Mouse (Mus musculus) neural tube, embryonic 12.5 days (tissue): Measurements from ENCODE around the gene Smarcd2. TPM values are rescaled to one million over a fixed set of nuclear protein-coding genes. Genes with fewer than 3 reads are reported as not detected.
"Not testable (repeated sequence)": the region's sequence is repeated elsewhere in the genome, so short reads cannot be mapped to it uniquely, and the experiment has no call there.

Source experiments
- ATAC-seq: fragments of 200-750 bp; cut with Nextera tagmentation; 2 replicates; pipeline ENCODE4 v1.8.0; 2017; ENCODE audit warnings: low read depth, mild to moderate bottlenecking, moderate TSS enrichment, moderate library complexity; ENCODE audit not compliant: low FRiP score
- H3K27ac ChIP-seq: fragments of 300-500 bp; sonication (generic); 2 replicates; pipeline ENCODE4 v1.5.1; 2016
- H3K27me3 ChIP-seq: fragments of 300-500 bp; sonication (generic); replicated peaks from 2 replicates; pipeline ENCODE4 v1.6.1; 2016; ENCODE audit warnings: mild to moderate bottlenecking
- H3K36me3 ChIP-seq: fragments of 300-500 bp; sonication (generic); 2 replicates; pipeline ENCODE4 v1.6.1; 2016; ENCODE audit warnings: mild to moderate bottlenecking
- H3K4me1 ChIP-seq: fragments of 300-500 bp; sonication (generic); 2 replicates; pipeline ENCODE4 v1.6.1; 2016
- H3K4me2 ChIP-seq: fragments of 300-500 bp; sonication (generic); replicated peaks from 2 replicates; pipeline ENCODE4 v1.6.1; 2016; ENCODE audit warnings: mild to moderate bottlenecking
- H3K4me3 ChIP-seq: fragments of 300-500 bp; sonication (generic); 2 replicates; pipeline ENCODE4 v1.5.1; 2016
- H3K9ac ChIP-seq: fragments of 300-500 bp; sonication (generic); 2 replicates; pipeline ENCODE4 v1.6.1; 2016; ENCODE audit warnings: mild to moderate bottlenecking
- H3K9me3 ChIP-seq: fragments of 300-500 bp; sonication (generic); 2 replicates; pipeline ENCODE4 v1.6.1; 2016; ENCODE audit warnings: mild to moderate bottlenecking
- WGBS: fragments of 180-500 bp; shearing (Covaris S2); methylation state at CpG from one replicate; pipeline ENCODE4 v1.1.7; 2016; 5-methylcytosine and 5-hydroxymethylcytosine counted together
- polyA plus RNA-seq: library from polyadenylated mRNA; unstranded; fragments of >200 nt; fragmentation: Nextera tagmentation; extraction: Ambion mirVana; gene quantifications from 2 replicates; pipeline ENCODE4 v1.2.1, GENCODE M21; 2016

Smarcd2 gene
- polyA plus RNA-seq, 1 experiment from 2014 or later, result 40.7 TPM

DNA sequence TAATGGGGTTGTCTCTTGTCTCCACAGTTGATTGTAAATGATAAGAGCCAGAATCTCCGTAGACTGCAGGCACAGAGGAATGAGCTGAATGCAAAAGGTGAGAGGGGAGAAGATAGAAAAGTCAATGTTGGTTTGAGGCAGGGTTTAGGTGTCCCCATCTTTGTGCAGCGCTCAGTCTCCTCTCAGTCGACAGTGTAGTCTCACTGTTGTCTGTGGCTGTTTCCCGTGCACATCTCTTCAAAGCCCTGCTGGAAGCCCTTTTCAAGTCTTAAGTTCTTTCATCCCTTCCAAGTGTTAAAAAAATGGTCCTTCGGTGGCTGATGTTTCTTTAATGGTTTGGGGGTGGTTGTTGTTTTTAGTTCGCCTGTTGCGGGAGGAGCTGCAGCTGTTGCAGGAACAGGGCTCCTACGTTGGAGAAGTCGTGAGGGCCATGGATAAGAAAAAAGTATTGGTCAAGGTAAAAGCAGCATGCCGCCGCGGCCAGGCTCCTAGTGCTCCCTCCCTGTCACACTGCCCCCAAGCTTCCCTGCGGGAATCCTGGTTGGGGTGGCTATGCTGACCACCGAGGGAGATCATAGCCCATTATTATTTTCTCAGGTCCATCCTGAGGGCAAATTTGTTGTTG is 11.8 kb downstream of the Smarcd2 start:
- no peak overlapping the region for H3K27ac ChIP-seq
- no peak overlapping the region for H3K4me2 ChIP-seq
- peaks cover 11% of the 10 kb centered on the region for H3K4me1 ChIP-seq
- H3K9ac ChIP-seq, result no peak overlapping the region
- no peak overlapping the region for H3K4me3 ChIP-seq
- H3K9me3 ChIP-seq, result no peaks in the 10 kb centered on the region
- H3K36me3 ChIP-seq, result peaks cover 76% of the 10 kb centered on the region
- ATAC-seq, result no peak
- no peaks in the 10 kb centered on the region for H3K27me3 ChIP-seq
- WGBS, result 84% methylated on average over 14 of the region's 14 CpGs

DNA sequence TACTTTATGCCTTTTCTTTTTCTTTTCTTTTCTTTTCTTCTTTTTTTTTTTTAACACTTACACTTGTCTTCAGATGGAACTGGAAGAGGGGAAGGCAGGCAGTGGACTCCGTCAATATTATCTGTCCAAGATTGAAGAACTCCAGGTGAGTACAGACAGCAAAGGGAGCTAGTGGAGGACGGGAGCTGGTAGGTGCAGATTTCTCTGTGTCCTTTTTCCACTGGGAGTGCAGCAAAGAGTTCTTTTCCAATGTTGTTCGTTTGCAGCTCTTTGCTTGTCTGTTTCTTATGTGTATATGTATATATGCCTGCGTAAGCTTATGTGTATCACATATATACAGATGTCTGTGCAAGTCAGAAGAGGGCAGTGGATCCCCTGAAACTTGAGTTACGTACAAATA is 16.0 kb downstream of the Smarcd2 start:
- WGBS, result 74% methylated on average over 5 of the region's 5 CpGs
- Histone ChIP-seq H3K36me3 (peaks cover 54% of the 10 kb centered on the region), H3K9ac (0 out of 2 replicates have a peak overlapping the region, but pooled peaks have one; percentile 38), H3K27ac (no peak overlapping the region), H3K9me3 (no peaks in the 10 kb centered on the region), H3K27me3 (no peaks in the 10 kb centered on the region), H3K4me3 (peak overlapping the region; percentile 82), H3K4me1 (peaks cover 20% of the 10 kb centered on the region), H3K4me2 (peak overlapping the region; percentile 96)
- ATAC-seq, result no peak

DNA sequence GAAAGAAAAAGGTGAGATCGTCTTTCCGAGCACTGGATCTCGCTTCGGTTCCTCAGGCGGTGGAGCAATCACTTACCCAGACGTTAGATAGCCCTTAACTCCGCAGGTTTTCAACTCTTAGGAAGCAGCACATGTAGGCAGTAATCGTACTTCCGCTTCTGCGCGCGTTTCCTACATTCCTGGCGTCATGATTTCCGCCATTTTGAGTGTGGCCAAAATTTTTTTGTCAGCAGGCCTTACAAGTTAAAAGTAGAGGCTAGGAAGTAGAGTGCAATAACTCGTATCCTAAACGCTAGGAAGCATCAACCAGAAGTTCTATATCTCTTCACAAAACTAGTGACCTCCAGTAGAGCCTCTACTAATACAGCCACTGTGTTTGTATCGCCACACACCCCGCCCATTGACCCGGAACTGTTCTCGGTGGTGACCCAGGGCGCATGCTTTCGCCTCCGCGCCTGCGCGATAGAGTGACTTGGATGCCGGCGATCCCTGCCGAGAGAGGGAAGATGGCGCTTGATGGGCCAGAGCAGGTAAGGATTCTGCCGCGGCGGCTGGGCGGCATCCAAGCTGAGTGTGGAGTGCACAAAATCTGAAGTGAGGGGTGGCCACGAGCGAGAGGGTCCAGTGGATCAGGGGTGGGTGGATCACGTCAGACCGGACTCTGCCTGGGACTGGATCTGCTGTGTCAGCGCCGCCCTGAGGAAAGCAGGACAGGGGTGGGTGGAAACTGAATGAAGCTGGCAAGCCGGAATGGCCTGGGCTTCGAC is 16.9 kb downstream of the Smarcd2 start, which contains the start of the genes Ftsj3 and Psmc5:
Gene Ftsj3 (minus strand): TSS at position 395 of the 767 bp plus-strand sequence.
Gene Psmc5 (plus strand): TSS at position 470 of the 767 bp plus-strand sequence.
- peak within 1 kb of the TSS; percentile 96 for H3K4me2 ChIP-seq
- H3K9ac ChIP-seq, result peak within 1 kb of the TSS; percentile 75
- no peaks in the 10 kb centered on the region for H3K27me3 ChIP-seq
- peaks cover 20% of the 10 kb centered on the region for H3K4me1 ChIP-seq
- WGBS, result under 1% methylated on average over 42 of the region's 42 CpGs
- peaks cover 54% of the 10 kb centered on the region for H3K36me3 ChIP-seq
- peak within 1 kb of the TSS; percentile 82 for H3K4me3 ChIP-seq
- ATAC-seq, result peak; percentile 95
- H3K9me3 ChIP-seq, result no peaks in the 10 kb centered on the region
- H3K27ac ChIP-seq, result peak within 1 kb of the TSS; percentile 50; the same call in 1 of the 2 replicates

DNA sequence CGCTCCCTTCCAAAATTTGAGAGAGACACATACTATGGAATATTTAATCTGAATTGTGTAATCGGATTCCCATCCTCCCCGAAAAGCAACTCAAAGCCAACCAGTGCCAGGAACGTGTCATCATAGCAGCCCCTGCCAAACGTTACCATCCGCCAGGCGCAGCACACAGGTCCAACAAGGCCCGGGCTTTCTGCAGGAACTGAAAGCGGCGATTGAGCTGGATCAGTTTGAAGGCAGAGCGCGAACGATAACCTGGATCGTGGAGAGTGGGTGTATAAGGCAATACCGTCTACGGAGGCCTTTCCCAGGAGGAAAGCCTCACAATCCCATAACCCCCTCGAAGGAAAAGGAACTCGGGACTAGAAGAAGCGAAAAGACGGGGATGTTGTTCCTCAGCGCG is 17.6 kb downstream of the Smarcd2 start:
- peak overlapping the region; percentile 96 for H3K4me2 ChIP-seq
- no peaks in the 10 kb centered on the region for H3K27me3 ChIP-seq
- peak overlapping the region; percentile 82 for H3K4me3 ChIP-seq
- WGBS, result 4% methylated on average over 22 of the region's 22 CpGs
- peaks cover 20% of the 10 kb centered on the region for H3K4me1 ChIP-seq
- no peak for ATAC-seq
- H3K27ac ChIP-seq, result no peak overlapping the region
- H3K36me3 ChIP-seq, result peaks cover 56% of the 10 kb centered on the region
- peak overlapping the region; percentile 75 for H3K9ac ChIP-seq
- no peaks in the 10 kb centered on the region for H3K9me3 ChIP-seq

DNA sequence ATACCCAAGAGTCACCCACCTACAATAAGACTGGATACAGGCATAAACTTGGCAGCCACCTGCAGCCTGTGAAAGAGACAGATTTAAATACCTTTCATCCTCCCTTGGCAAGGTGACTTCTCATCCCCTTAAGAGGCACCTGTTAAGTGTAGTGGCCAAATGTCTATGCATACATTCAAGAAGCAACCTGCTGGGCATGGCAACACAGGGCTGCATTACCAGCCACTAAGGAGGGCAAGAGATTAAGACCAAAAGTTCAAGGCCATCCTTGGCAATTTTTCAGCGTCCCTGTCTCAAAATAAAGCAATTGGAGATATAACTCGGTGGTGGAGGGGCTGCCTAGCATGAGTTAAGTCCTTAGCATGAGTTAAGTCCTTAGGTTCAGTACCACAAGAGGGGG is 18.0 kb downstream of the Smarcd2 start:
- WGBS, result 19% methylated on average over 2 of the region's 2 CpGs
- H3K4me2 ChIP-seq, result peak overlapping the region; percentile 96

DNA sequence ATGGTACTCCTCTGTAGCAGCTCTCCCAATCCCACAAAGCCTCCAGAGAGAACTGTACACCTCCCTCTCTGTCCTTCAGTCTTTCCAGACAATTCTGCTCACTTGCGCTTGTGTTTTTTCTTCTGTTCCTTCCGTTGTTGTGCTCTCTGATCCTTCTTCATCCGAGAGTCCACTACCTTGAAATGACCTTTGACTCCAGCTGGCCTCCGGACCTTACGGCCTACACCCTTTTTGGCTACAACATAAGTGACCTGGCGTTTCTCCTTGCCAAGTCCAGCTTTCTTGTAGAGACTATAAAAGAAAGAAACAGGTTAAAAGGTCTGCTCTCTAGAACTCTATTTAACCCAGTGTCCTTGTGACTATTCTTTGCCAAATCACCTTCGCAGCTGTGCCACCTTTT is 23.4 kb downstream of the Smarcd2 start:
- no peak overlapping the region for H3K9ac ChIP-seq
- 90% methylated on average over 7 of the region's 7 CpGs for WGBS
- no peak for ATAC-seq
- H3K4me3 ChIP-seq, result no peak overlapping the region
- no peaks in the 10 kb centered on the region for H3K27me3 ChIP-seq
- peaks cover 90% of the 10 kb centered on the region for H3K36me3 ChIP-seq
- peaks cover 3% of the 10 kb centered on the region; the same call in 1 of the 2 replicates for H3K9me3 ChIP-seq
- H3K27ac ChIP-seq, result no peak overlapping the region
- H3K4me2 ChIP-seq, result no peak overlapping the region
- H3K4me1 ChIP-seq, result no peaks in the 10 kb centered on the region

More for the DNA sequence above, 18.0 kb downstream of the Smarcd2 start:
- Histone ChIP-seq H3K4me1 (peaks cover 20% of the 10 kb centered on the region), H3K9ac (peak overlapping the region; percentile 75), H3K27ac (no peak overlapping the region), H3K9me3 (no peaks in the 10 kb centered on the region), H3K36me3 (peaks cover 60% of the 10 kb centered on the region), H3K4me3 (peak overlapping the region; percentile 82), H3K27me3 (no peaks in the 10 kb centered on the region)
- ATAC-seq, result no peak

DNA sequence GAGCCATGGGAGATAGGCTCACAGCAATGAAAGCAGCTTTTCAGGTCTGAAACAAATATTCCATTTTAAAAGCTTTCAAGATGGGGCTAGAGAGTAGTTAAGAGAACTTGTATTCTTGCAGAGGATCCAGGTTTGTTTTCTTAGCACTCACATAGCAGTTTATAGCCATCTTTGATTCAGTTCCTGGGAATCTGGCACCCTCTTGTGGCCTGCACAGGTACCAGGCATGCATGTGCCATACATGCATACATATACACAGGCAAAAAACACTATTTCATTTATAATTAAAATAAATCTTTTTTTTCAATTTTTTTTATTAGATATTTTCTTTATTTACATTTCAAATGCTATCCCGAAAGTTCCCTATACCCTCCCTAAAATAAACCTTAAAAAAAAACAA is 25.9 kb downstream of the Smarcd2 start:
- Histone ChIP-seq H3K27ac (no peak overlapping the region), H3K4me2 (no peak overlapping the region), H3K4me1 (no peaks in the 10 kb centered on the region), H3K9me3 (peaks cover 3% of the 10 kb centered on the region; the same call in 1 of the 2 replicates), H3K9ac (no peak overlapping the region), H3K27me3 (no peaks in the 10 kb centered on the region), H3K4me3 (no peak overlapping the region), H3K36me3 (peaks cover 96% of the 10 kb centered on the region)
- WGBS, result 96% methylated on average over 1 of the region's 1 CpGs
- no peak for ATAC-seq

DNA sequence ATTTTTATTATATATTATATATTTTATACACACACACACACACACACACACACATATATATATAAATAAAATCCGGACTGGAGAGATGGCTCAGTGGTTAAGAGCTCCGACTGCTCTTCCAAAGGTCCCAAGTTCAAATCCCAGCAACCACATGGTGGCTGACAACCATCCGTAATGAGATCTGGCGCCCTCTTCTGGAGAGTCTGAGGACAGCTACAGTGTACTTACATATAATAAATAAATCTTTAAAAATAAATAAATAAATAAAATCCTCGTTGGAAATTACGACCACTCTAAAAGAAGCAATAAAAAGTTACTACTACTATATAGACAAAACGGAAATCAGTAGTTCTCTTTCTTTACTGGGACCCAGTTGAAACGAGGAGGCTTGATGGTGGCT is 38.8 kb downstream of the Smarcd2 start:
- not testable (repeated sequence) for H3K9ac ChIP-seq, H3K4me3 ChIP-seq, H3K27ac ChIP-seq, H3K9me3 ChIP-seq, ATAC-seq, H3K4me1 ChIP-seq, H3K27me3 ChIP-seq, H3K4me2 ChIP-seq
- WGBS, result 82% methylated on average over 8 of the region's 8 CpGs
- H3K36me3 ChIP-seq, result peaks cover 70% of the 10 kb centered on the region

DNA sequence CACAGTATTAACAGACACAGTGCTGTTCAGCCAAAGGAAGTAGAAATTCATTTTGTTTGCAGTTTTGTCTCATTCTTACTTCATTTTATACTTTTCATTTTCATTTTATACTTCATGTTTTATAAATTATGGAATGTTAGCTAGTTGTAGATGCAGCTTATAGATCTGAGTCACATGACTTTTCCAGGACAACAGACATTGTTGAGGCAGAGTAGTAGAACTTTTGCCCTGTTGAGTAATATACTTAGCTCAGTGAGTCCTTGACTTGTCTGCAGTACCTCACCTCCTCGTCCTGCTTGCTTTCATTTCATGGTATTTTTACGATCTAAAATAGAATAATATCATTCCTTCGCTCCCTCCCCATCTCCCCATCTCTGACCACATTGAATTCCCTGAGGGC is 52.2 kb downstream of the Smarcd2 start:
- no peak for ATAC-seq
- Histone ChIP-seq H3K27me3 (no peaks in the 10 kb centered on the region), H3K4me1 (peaks cover 15% of the 10 kb centered on the region), H3K9me3 (no peaks in the 10 kb centered on the region), H3K27ac (no peak overlapping the region), H3K4me3 (no peak overlapping the region), H3K4me2 (no peak overlapping the region), H3K9ac (no peak overlapping the region), H3K36me3 (peaks cover 16% of the 10 kb centered on the region)
- WGBS, result 91% methylated on average over 3 of the region's 3 CpGs

DNA sequence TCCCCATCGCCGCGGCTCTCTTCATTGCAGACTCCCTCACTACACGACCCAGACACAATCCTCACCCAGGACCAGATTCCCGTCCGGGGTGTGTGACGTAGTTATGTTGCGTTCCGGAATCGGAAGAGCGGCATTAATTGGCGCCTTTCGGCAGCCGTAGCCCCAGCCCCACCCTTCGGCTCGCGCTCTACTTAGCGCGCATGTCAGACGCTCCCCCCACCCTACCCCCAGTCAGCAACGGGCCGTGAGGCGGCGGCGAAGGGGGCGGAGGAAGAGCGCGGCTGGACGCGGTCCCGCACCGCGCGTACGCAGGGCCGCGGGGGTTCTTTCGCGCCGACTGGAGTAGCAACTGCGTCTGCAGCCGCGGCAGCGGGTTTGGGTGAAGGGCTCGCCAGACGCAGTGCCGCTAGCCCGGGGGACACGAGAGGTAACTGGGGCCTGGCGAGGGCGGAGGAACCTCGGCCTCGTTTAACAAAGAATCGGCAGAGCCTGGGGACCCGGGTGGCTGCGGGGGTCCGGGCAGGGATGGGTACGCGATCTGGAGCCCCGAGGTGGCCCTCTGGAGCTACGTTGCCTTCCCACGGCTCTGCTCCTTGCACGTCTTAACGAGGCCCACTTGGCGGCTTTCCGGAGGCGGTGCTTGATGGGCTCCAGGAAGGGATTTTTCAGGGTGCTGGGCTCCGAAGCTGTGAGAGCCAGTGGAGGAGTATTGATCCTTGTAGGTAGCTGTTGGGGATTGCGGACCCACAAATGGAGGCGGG is 55.9 kb downstream of the Smarcd2 start, which contains the start of gene Ddx42:
Gene Ddx42 (plus strand): TSS at position 197 of the 761 bp plus-strand sequence.
- ATAC-seq, result peak; percentile 94
- H3K4me1 ChIP-seq, result peaks cover 23% of the 10 kb centered on the region
- WGBS, result under 1% methylated on average over 70 of the region's 70 CpGs

DNA sequence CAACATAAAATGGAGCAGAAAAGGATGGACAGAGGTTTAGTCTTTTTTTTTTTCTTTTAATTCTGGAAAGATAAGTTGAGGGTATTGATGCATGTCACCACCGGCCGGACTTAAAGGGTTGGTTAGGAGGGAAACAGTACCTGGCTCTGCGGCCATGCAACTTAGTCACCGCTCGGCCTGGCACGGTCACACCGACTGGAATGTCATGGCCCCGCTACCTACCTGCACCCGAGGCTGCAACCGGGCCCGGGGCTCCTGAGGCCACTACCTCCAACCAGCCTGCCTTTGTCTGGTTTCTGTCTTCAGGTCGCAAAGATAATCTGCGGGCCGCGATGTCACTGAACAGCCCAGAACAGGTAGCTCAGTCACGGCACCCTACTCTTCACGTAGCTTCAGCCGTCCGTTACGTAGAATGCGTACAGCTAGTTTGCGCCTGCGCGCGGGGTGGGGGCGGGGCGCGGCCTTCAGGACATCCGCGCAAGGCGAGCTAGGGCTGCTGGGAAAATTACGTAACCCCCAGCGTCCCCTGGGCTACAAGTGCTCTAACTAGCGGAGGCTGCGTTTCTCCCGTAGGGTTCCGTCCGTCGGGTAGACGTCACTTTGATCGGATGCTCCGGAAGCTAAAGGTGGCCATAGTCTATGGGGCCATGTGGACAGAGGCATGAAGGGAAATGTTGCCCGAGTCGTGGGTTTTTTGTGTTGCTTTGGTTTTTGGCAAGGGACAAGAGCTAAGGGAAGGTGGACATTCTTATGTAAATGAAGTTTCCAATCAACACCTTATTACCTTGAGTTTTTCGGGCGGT is 56.6 kb downstream of the Smarcd2 start, which contains the start of gene Ccdc47:
Gene Ccdc47 (minus strand): TSS at position 418 of the 803 bp plus-strand sequence.
- Histone ChIP-seq H3K4me2 (peak within 1 kb of the TSS; percentile 76), H3K36me3 (peaks cover 23% of the 10 kb centered on the region), H3K4me1 (peaks cover 23% of the 10 kb centered on the region), H3K4me3 (peak within 1 kb of the TSS; percentile 91), H3K9me3 (no peaks in the 10 kb centered on the region), H3K27me3 (no peaks in the 10 kb centered on the region), H3K9ac (peak within 1 kb of the TSS; percentile 87), H3K27ac (peak within 1 kb of the TSS; percentile 88)
- ATAC-seq, result peak; percentile 96
- WGBS, result under 1% methylated on average over 46 of the region's 46 CpGs

More for the DNA sequence above, 55.9 kb downstream of the Smarcd2 start, which contains the start of gene Ddx42:
- H3K36me3 ChIP-seq, result peaks cover 15% of the 10 kb centered on the region
- H3K27ac ChIP-seq, result peak within 1 kb of the TSS; percentile 88
- peak within 1 kb of the TSS; percentile 91 for H3K4me3 ChIP-seq
- no peaks in the 10 kb centered on the region for H3K9me3 ChIP-seq
- H3K4me2 ChIP-seq, result peak within 1 kb of the TSS; percentile 76
- no peaks in the 10 kb centered on the region for H3K27me3 ChIP-seq
- H3K9ac ChIP-seq, result peak within 1 kb of the TSS; percentile 87
